Mouse (Mus musculus): ENCODE results near the gene Ccdc127. TPM values are rescaled to one million over a fixed set of nuclear protein-coding genes. Genes with fewer than 3 reads are reported as not detected.

The Ccdc127 gene
- polyA plus RNA-seq (2014; fragmentation: Illumina TruSeq; extraction: RNeasy Lipid Tissue Mini Kit (QIAGEN cat#74804); ENCODE audit: low read depth, low replicate concordance), result 28.2 TPM

DNA sequence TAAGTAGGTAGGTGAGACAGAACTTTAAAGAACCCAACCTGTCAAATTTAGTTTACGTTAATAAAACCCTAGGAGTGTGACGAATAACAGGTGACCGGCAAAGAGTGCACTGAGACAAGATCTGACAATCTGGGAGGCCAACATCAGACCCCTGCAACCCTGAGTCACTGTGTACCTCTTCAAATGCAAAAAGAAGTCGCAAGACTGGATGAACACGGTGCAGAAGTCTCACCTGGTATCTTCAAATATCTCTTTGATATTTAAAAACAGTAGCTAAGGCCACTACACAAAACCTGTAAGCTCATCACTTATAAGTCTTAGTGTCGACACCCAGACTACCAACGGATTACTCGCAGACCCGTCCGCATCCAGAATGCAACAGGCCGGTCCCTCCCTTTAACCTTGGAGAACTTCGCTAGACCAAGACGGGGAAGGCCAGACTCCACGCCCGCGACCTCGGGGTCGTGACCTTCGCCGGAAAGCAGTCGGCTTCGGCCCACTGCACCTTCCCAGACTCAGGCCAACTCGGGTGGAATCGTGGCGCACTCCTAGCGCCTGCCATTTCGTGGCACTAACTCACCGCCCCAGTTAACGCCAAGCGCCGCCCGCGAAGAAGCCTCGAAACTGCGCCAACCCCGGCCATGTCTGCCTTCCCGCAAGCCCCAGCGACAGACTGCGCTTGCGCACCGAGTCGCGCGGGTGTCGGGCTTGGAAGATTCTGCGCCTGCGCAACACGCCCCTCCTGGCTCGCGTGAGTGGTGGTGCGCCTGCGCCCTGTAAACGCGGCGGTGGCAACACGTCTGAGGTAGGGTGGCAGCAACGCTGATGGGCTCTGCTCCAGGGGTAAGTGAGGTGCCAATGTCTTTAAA lies at the start of gene Ccdc127, which contains the start of gene Sdha:
Gene Ccdc127 (plus strand): TSS at position 744 of the 869 bp plus-strand sequence.
Gene Sdha (minus strand): TSS at position 715 of the 869 bp plus-strand sequence.

DNA sequence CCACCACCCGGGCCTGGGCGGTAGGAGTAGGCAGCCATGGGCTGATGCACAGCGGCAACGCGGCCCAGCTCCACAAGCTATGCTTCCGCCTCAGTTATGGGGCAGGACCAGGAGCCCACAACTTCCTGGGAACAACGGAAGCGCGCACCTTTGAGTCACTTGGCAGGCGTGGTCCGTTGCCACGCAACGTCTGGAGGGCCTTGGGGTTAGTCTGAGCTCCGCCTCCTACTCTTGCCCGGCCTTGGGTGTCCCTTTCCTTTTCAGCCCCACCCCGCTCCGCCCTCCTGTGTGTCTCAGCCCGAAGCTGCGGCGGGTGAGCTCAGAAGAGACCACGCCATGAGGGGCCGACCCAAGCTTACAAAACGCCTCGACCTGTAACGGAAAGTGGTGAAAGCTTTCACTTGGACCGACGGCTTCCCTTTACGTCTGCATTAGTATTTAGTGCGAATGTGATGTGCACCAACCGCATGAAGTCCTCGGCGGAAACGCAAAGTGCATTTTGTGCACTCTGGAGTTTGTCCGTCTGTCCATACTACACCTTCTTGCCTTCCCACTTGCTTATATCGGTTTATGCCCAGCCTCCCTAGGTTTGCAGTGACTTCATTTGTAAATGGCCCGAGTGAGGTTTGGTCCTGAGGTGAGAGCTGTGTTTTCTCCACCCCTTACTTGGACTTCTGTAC lies 32.8 kb upstream of the Ccdc127 start, which contains the start of gene Pdcd6:
Gene Pdcd6 (minus strand): TSS at position 411 of the 680 bp plus-strand sequence.

DNA sequence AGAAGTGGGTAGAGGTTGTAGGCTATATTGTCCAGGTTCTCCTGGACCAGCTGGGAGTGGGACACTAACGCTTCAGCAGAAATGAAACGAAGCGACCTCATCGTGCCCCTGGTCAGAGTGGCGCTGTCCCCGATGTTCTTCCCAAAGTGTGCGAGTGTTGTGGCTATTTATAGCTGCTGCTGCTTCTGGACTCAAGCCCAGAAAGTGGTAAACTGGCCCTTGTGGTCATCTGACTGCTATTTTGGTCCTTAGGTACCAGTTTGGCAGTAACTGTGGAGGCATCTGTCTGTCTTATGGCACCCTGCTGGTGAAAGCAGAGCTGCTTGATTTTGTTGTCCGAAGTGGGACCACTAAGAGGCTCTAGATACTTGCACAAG lies 13.7 kb downstream of the Ccdc127 start, which contains the start of gene Lrrc14b:
Gene Lrrc14b (minus strand): TSS at position 147 of the 377 bp plus-strand sequence.

DNA sequence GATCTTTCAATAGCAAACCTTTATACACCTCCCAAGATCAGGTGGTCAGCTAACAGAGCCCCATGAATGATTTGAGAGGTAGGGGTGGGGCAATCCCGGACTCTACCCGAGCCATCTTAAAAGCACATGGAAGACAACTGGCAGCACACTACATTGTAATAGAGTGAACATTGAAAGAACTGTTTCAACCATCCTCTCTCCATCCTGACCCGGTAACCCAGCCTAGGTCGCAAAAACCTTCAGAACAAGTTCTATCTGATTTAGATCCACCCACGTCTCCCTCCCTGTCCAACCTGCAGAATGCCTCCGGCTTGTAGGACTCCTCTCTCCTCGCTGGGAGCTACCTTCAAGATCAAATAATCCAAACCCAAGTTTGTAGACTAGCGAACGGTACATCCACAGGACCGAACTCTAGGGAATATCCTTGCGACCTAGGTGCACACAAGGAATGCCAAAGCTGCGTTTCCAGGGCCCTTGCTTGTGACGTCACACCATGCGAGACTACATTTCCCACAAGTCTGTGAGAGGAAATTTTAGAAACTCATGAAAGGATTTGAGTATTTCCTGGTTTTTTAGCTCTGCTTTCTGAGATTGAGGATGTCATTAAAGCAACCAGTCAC lies 40.4 kb downstream of the Ccdc127 start, which contains the start of gene Zfp72:
Gene Zfp72 (minus strand): TSS at position 466 of the 620 bp plus-strand sequence.

DNA sequence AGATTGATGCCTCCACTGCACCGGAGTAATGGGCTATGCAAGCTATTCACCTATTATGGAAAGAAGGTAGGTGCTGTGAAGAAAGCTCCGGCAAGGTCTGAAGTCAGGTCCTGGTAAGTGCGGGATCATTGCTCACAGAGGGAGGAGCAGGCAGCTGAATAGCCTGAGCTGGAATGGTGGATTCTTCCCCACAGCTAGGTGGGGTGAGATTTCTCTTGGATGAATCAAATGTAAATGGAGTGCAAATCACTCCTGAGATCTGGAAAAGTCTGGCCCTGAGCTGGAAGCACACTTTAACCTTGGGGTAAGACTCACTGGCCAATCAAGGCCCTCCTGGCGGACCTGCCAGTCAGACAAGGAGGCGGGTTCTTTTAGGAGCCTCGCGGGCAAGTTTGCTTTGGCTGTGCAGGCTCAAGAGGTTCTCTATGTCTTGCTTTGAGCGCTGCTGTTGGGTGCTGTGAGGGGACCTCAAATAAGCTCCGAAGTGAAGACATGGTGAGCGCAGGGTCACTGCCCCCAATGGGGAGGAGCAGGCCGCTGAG lies 49.3 kb downstream of the Ccdc127 start, which contains the start of gene Ftl1-ps1:
Gene Ftl1-ps1 (plus strand): TSS at position 397 of the 542 bp plus-strand sequence.

Other genes starting within 250 kb of the Ccdc127 start
- gene Slc9a3, start 228.9 kb upstream of the Ccdc127 start, polyA plus RNA-seq (2014; fragmentation: Illumina TruSeq; extraction: RNeasy Lipid Tissue Mini Kit (QIAGEN cat#74804); ENCODE audit: low read depth, low replicate concordance), result 5.0 TPM
- 26.5 TPM for gene Exoc3, start 141.6 kb upstream of the Ccdc127 start, polyA plus RNA-seq (2014; fragmentation: Illumina TruSeq; extraction: RNeasy Lipid Tissue Mini Kit (QIAGEN cat#74804); ENCODE audit: low read depth, low replicate concordance)
- 0.20 TPM for gene Ahrr, start 58.0 kb upstream of the Ccdc127 start, polyA plus RNA-seq (2014; fragmentation: Illumina TruSeq; extraction: RNeasy Lipid Tissue Mini Kit (QIAGEN cat#74804); ENCODE audit: low read depth, low replicate concordance)
- gene Pdcd6, start 32.7 kb upstream of the Ccdc127 start, polyA plus RNA-seq (2014; fragmentation: Illumina TruSeq; extraction: RNeasy Lipid Tissue Mini Kit (QIAGEN cat#74804); ENCODE audit: low read depth, low replicate concordance), result 112 TPM
- 230 TPM for gene Sdha, start within 50 bp of the Ccdc127 start, polyA plus RNA-seq (2014; fragmentation: Illumina TruSeq; extraction: RNeasy Lipid Tissue Mini Kit (QIAGEN cat#74804); ENCODE audit: low read depth, low replicate concordance)
- 0.79 TPM for gene Lrrc14b, start 13.7 kb downstream of the Ccdc127 start, polyA plus RNA-seq (2014; fragmentation: Illumina TruSeq; extraction: RNeasy Lipid Tissue Mini Kit (QIAGEN cat#74804); ENCODE audit: low read depth, low replicate concordance)
- 3.9 TPM for gene Zfp72, start 40.5 kb downstream of the Ccdc127 start, polyA plus RNA-seq (2014; fragmentation: Illumina TruSeq; extraction: RNeasy Lipid Tissue Mini Kit (QIAGEN cat#74804); ENCODE audit: low read depth, low replicate concordance)
- gene Ftl1-ps1, start 49.4 kb downstream of the Ccdc127 start, polyA plus RNA-seq (2014; fragmentation: Illumina TruSeq; extraction: RNeasy Lipid Tissue Mini Kit (QIAGEN cat#74804); ENCODE audit: low read depth, low replicate concordance), result 28.1 TPM
- 10.8 TPM for gene Zfp825, start 143.7 kb downstream of the Ccdc127 start, polyA plus RNA-seq (2014; fragmentation: Illumina TruSeq; extraction: RNeasy Lipid Tissue Mini Kit (QIAGEN cat#74804); ENCODE audit: low read depth, low replicate concordance)

All from adipose tissue, adult 10 weeks (tissue).